Mouse (Mus musculus) forebrain, embryonic 16.5 days (tissue): ENCODE data around the gene Ift22. TPM values are rescaled to one million over a fixed set of nuclear protein-coding genes. Genes with fewer than 3 reads are reported as not detected.

ENCODE experiments used
- ATAC-seq: fragments of 200-750 bp; cut with Nextera tagmentation; 2 replicates; pipeline ENCODE4 v1.8.0; 2017; ENCODE audit warnings: mild to moderate bottlenecking, moderate library complexity
- H3K27ac ChIP-seq: fragments of 300-500 bp; sonication (generic); 2 replicates; pipeline ENCODE4 v1.5.1; 2014; ENCODE audit warnings: low read length, control low read depth
- H3K27me3 ChIP-seq: fragments of 300-500 bp; sonication (generic); replicated peaks from 2 replicates; pipeline ENCODE4 v1.6.1; 2014; ENCODE audit warnings: low read length; ENCODE audit not compliant: control insufficient read depth, insufficient read depth
- H3K36me3 ChIP-seq: fragments of 300-500 bp; sonication (generic); 2 replicates; pipeline ENCODE4 v1.6.1; 2014; ENCODE audit not compliant: control insufficient read depth, insufficient read depth
- H3K4me1 ChIP-seq: fragments of 300-500 bp; sonication (generic); replicated peaks from 2 replicates; pipeline ENCODE4 v1.6.1; 2014; ENCODE audit warnings: low read length; ENCODE audit not compliant: control insufficient read depth, insufficient read depth
- H3K4me2 ChIP-seq: fragments of 300-500 bp; sonication (generic); 2 replicates; pipeline ENCODE4 v1.6.1; 2014; ENCODE audit warnings: mild to moderate bottlenecking, low read length, control low read depth
- H3K4me3 ChIP-seq: fragments of 300-500 bp; sonication (generic); replicated peaks from 2 replicates; pipeline ENCODE4 v1.5.1; 2014; ENCODE audit warnings: mild to moderate bottlenecking, low read length, control low read depth
- H3K9ac ChIP-seq: fragments of 300-500 bp; sonication (generic); replicated peaks from 2 replicates; pipeline ENCODE4 v1.6.1; 2014; ENCODE audit warnings: low read depth, low read length, control low read depth
- H3K9me3 ChIP-seq: fragments of 300-500 bp; sonication (generic); 2 replicates; pipeline ENCODE4 v1.6.1; 2016; ENCODE audit warnings: low read length; ENCODE audit not compliant: control insufficient read depth
- WGBS: fragments of 180-500 bp; shearing (Covaris S2); extraction: QIAGEN DNeasy Blood & Tissue Kit; methylation state at CpG from one replicate; pipeline ENCODE4 v1.1.7; 2014; 5-methylcytosine and 5-hydroxymethylcytosine counted together
- polyA plus RNA-seq: library from polyadenylated mRNA; unstranded; fragments of >200 nt; fragmentation: Nextera tagmentation; extraction: Ambion mirVana; gene quantifications from 2 replicates; pipeline ENCODE4 v1.2.1, GENCODE M21; 2015

Ift22 gene
- polyA plus RNA-seq, 1 experiment from 2014 or later = 114 TPM

DNA sequence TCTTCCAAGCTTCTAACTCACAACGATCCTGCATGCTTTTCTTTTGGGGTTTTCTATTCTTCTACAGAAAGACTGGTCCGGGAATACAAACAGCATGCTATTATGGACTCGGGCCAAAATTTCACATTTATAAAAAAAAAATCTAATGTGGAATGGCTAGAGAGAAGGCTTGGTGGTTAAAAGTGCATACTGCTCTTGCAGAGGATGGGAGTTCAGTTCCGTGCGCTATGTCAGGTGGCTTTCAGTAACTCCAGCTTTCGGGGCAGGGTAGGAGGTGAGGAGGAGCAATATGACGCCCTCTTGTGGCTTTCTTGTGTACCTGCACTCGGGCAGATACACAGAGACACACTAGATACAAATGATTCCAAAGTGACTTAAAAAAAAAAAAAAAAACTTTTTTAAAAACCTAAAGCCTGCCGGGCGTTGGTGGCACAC, 12.4 kb upstream of the Ift22 start:
- 60% methylated on average over 10 of the region's 10 CpGs for WGBS
- no peaks in the 10 kb centered on the region for H3K9me3 ChIP-seq
- H3K4me1 ChIP-seq = no peaks in the 10 kb centered on the region
- no peak for ATAC-seq
- H3K4me3 ChIP-seq = no peak overlapping the region
- H3K9ac ChIP-seq = no peak overlapping the region
- no peak overlapping the region for H3K27ac ChIP-seq
- no peaks in the 10 kb centered on the region for H3K27me3 ChIP-seq
- H3K36me3 ChIP-seq = no peaks in the 10 kb centered on the region
- H3K4me2 ChIP-seq = no peak overlapping the region

DNA sequence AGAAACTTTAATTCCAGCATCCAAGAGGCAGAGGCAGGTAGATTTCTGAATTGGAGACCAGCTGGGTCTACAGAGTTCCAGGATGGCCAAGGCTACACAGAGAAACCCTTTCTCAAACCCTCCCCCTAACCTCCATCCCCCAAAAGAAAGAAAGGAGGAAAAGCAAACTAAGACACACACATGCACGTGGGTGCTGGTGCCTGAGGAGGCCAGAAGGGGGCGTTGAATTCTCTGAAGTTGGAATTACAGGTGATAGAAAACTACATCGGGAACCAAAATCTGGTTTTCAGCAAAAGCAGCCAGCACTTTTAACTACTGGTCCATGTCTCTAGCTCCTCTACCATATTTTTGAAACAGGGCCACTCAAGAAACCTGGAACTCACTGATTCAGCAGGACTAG, 3.3 kb upstream of the Ift22 start:
- H3K36me3 ChIP-seq = no peaks in the 10 kb centered on the region
- no peak overlapping the region for H3K27ac ChIP-seq
- H3K27me3 ChIP-seq = no peaks in the 10 kb centered on the region
- WGBS = 64% methylated on average over 3 of the region's 3 CpGs
- no peaks in the 10 kb centered on the region for H3K9me3 ChIP-seq
- no peak overlapping the region for H3K4me3 ChIP-seq
- H3K4me2 ChIP-seq = no peak overlapping the region
- peaks cover 12% of the 10 kb centered on the region for H3K4me1 ChIP-seq
- H3K9ac ChIP-seq = no peak overlapping the region
- ATAC-seq = no peak

DNA sequence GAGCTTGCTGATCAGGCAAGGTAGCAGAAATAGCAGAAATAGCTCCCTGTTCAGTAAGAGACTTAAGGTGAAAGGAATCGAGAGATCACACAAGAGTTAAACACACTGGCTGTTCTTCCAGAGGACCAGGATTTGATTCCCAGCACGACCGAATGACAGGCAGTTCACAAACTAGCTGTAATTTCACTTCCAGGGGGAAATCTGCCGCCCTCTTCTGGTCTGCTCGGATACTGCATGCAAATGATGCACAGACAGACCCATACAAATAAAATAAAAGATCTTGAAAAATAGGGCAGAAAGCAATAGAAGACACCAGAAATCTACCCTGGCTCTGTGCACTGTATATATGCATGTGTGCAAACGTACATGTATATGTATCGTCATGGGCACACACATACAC, 2.3 kb upstream of the Ift22 start:
- Histone ChIP-seq H3K36me3 (no peaks in the 10 kb centered on the region), H3K4me2 (no peak overlapping the region), H3K4me1 (peaks cover 12% of the 10 kb centered on the region), H3K9ac (no peak overlapping the region), H3K27ac (no peak overlapping the region), H3K4me3 (no peak overlapping the region), H3K9me3 (no peaks in the 10 kb centered on the region), H3K27me3 (no peaks in the 10 kb centered on the region)
- ATAC-seq = no peak
- WGBS = 60% methylated on average over 7 of the region's 7 CpGs

DNA sequence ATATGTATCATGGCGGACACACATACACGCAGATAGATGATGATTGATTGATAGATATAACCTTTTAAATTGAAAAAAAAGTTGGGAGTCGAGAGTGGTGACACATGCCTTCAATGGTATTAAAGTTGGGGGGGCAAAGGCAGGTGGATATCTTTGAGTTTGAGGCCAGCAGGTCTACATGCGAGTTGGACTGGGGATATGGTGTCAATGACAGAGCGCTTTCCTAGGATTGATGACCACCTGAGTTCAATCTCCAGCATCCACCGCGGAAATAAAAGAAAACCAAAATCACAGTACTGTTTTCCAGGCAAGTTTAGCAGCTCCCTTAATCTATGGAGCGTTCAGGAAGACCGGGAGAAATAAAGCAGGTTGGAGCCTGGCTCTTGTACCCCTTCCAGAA, 363 bp upstream of the Ift22 start:
- H3K27ac ChIP-seq = no peak overlapping the region
- peaks cover 9% of the 10 kb centered on the region; the same call in 1 of the 2 replicates for H3K36me3 ChIP-seq
- H3K4me1 ChIP-seq = peaks cover 12% of the 10 kb centered on the region
- H3K4me3 ChIP-seq = peak overlapping the region; percentile 76
- WGBS = 46% methylated on average over 9 of the region's 9 CpGs
- peak overlapping the region; percentile 72 for H3K4me2 ChIP-seq
- no peak; the same call in 1 of the 2 replicates for ATAC-seq
- peak overlapping the region; percentile 19; the same call in 1 of the 2 replicates for H3K9ac ChIP-seq
- H3K9me3 ChIP-seq = no peaks in the 10 kb centered on the region
- no peaks in the 10 kb centered on the region for H3K27me3 ChIP-seq

DNA sequence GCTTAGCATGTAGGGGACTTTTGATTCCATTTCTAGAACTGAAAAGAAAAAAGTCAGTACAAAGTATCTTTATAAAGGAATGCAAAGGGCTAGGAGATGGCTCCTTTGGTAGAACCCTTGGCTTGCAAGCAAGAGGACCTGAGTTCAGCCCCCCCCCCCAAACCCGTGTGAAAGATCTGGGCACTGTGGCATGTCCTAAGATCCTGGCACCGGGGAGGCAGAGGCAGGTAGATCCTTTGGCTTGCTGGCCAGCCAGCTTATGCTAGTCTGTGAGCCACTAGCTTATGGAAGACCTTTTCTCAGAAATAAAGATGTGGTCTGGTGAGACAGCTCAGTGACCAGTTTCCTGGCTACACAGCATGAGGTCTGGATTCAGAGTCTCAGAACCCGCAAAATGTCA, 6.2 kb downstream of the Ift22 start:
- Histone ChIP-seq H3K4me1 (peaks cover 3% of the 10 kb centered on the region; the same call in 1 of the 2 replicates), H3K9ac (no peak overlapping the region), H3K36me3 (peaks cover 13% of the 10 kb centered on the region; the same call in 1 of the 2 replicates), H3K27me3 (no peaks in the 10 kb centered on the region), H3K4me3 (no peak overlapping the region), H3K9me3 (no peaks in the 10 kb centered on the region), H3K4me2 (no peak overlapping the region), H3K27ac (no peak overlapping the region)
- 87% methylated on average over 3 of the region's 3 CpGs for WGBS
- no peak for ATAC-seq

DNA sequence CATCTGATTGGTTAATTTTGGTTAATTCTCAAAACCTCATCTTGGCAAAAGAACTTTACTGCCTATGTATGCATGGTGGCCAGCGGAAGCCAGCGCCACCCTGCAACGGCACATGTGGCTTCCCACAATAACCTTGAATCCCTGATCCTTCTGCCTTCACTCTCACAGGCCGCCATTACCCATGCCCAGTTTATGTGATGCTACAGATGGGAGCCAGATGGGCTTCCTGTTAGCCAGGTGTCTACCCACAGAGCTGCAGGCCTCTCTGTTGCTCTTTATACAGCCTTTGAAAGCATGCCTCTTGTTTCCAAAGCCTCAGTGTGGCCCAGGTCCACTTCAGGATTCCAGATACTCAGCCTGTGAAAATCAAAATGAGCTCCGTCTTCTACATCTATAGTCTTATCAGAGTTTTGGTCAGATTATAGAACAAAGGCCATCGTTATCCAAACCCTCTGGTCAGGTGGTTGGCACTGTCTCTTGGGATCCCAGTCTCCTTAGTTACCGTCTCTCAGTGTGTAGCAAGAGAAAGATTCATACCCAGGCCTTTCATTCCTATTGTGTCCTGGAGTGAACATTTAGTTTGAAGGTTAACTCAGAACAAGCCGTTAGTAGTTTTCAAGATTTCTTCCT, 9.8 kb downstream of the Ift22 start:
- Histone ChIP-seq H3K4me2 (no peak overlapping the region), H3K36me3 (0 out of 2 replicates have a peak, but pooled peaks cover 3% of the 10 kb centered on the region), H3K4me3 (no peak overlapping the region), H3K9me3 (no peaks in the 10 kb centered on the region), H3K4me1 (peaks cover 7% of the 10 kb centered on the region), H3K9ac (no peak overlapping the region), H3K27me3 (no peaks in the 10 kb centered on the region), H3K27ac (no peak overlapping the region)
- WGBS = 92% methylated on average over 8 of the region's 8 CpGs
- ATAC-seq = no peak

DNA sequence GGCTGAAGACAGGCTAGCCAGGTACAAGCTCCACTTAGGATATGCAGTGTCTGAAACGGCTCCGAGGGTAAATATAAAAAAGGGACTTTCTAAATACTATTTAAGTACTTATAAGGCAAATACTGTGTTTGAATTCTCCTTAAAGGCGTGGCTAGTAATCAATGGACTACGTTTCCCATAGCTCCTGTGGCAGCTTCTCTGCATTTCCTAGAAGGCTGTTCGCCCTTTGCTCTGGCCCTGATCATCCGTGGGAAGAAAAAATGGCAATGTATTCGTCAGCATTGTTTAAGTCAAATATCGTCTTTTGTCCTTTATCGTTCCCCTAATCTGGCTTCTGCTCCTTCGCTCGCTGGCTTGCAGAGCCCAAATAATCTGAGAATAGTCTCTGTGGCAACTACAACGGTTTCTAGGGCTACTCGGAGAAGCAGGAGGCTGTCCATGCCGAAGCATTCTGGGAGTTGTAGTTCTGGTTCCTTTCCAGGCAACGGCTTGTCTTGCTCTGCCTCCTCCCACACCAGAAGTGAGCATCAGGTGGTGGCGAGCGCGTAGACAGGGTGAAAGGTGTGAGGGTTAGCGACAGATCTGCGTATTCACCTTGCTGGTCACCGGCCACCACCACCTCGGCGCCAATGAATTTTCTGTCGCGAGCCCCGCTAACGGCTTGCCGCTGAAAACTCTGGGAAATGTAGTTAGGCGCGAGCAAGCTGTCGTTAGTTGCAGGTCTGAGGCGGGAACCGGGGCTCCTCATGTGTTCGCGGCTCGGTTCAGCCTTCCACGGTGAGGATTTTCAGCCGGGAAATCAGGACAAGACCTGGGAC, 10.9 kb downstream of the Ift22 start:
- H3K36me3 ChIP-seq = no peaks in the 10 kb centered on the region
- peak overlapping the region; percentile 75 for H3K27ac ChIP-seq
- ATAC-seq = peak; percentile 92
- peak overlapping the region; percentile 69 for H3K9ac ChIP-seq
- no peaks in the 10 kb centered on the region for H3K27me3 ChIP-seq
- 3% methylated on average over 38 of the region's 38 CpGs for WGBS
- peak overlapping the region; percentile 75 for H3K4me3 ChIP-seq
- peak overlapping the region; percentile 69 for H3K4me2 ChIP-seq
- H3K4me1 ChIP-seq = peaks cover 7% of the 10 kb centered on the region
- H3K9me3 ChIP-seq = no peaks in the 10 kb centered on the region

DNA sequence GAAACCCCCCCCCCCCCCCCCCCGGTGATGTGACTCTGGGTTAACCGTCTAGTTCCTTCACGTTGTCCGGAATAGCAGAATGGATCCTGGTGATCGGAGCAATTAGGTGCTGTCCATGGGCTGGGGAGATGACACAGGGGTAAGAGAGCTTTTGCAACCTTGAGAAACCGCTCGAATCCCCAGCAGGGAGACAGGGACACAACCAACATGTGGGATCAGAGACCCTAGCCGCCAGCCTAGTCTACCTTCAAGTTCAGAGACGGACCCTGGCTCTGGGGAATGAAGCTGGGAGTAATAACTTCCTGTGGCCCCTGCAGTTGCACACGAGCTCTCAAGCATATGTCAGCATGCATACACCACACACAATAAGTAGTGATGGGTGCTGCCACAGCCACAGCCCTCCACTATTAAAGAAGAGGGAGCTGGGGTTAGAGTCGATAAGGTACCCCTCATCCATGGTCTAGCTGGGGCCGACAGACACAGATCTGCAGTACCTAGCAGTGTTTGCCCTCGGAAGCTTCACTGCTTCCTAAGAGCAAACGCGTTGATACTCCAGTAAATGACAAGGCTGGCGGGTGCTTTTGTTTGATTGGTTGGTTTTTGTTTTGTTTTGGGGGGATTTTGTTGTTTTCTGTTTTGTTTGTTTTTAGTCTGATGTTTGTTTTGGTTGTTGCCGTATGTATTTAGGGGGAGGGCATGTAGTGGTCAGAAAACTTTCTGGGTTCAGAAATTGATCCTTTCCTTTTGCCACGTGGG, 11.8 kb downstream of the Ift22 start:
- 21% methylated on average over 17 of the region's 18 CpGs for WGBS
- H3K9ac ChIP-seq = peak overlapping the region; percentile 69
- H3K9me3 ChIP-seq = no peaks in the 10 kb centered on the region
- H3K4me3 ChIP-seq = peak overlapping the region; percentile 75
- peaks cover 7% of the 10 kb centered on the region for H3K4me1 ChIP-seq
- H3K4me2 ChIP-seq = peak overlapping the region; percentile 69
- no peaks in the 10 kb centered on the region for H3K36me3 ChIP-seq
- no peak overlapping the region for H3K27ac ChIP-seq
- peak; percentile 13; the same call in 1 of the 2 replicates for ATAC-seq
- no peaks in the 10 kb centered on the region for H3K27me3 ChIP-seq

DNA sequence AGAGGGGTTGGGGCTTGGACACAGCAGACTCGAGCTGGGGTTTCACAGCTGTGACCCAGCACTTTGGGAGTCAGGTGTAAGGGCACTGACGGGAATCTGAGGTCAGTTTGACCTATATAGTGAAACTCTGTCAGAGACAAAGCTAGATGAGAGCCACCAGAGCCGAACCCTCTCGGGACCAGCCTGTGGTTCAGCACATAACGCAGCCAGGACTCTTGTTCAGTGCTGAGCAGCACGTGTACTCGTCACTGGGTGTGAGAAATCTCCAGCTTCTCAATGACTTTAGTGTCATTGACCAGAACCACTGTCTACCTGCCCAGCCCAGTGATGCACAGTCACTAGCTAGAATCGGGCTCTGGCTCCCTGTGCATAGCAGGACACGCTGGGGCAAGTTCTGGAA, 14.9 kb downstream of the Ift22 start:
- ATAC-seq = no peak
- H3K36me3 ChIP-seq = no peaks in the 10 kb centered on the region
- no peak overlapping the region for H3K4me2 ChIP-seq
- no peak overlapping the region for H3K27ac ChIP-seq
- no peaks in the 10 kb centered on the region for H3K27me3 ChIP-seq
- 89% methylated on average over 9 of the region's 9 CpGs for WGBS
- peaks cover 7% of the 10 kb centered on the region for H3K4me1 ChIP-seq
- H3K9ac ChIP-seq = no peak overlapping the region
- no peaks in the 10 kb centered on the region for H3K9me3 ChIP-seq
- no peak overlapping the region for H3K4me3 ChIP-seq
